Mouse (Mus musculus): ENCODE data around the gene Fam89a.

DNA sequence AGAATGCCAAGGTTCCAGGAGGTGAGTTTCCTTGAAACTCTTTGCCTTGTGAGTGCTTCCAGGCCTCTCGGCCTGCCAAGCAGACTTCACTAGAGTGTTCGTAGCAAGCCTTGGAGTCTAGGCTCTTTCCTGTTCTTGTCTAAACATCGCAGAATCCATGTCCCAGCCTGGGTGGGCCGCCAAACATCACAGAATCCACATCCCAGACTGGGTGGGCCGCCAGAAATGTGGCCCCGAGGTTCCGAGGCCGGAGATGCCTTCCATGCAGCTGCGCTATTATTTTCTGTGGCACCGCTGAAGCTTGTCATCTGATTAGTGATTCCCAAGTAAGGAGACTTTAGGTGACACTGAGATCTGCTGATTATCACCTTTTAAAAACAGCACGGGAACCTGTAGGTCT lies 48.9 kb upstream of the Fam89a start:
- TF ChIP-seq CTCF (IDR thresholded peaks at IDR 0.05; ENCODE audit: low read depth, low read length) = no peak
- no peak for TF ChIP-seq POLR2A (IDR thresholded peaks at IDR 0.05; ENCODE audit: extremely low read depth, insufficient read depth, low read length)

Data from liver, adult 2 months (tissue).